Mouse (Mus musculus) lung, adult 2 months (tissue): ENCODE measurements at regions not wholly inside any gene's neighbourhood (a gene's known extent, or its start where the extent isn't known, plus 50 kb on each side); places are given as distances from the start of the nearest gene placed in this dataset.

ENCODE experiments used
- CTCF ChIP-seq: fragments of 200-500 bp; IDR thresholded peaks from 2 replicates; pipeline ENCODE4 v1.5.1; 2011; ENCODE audit warnings: mild to moderate bottlenecking, low read length, control low read depth; ENCODE audit not compliant: insufficient read depth
- POLR2A ChIP-seq: fragments of 200-500 bp; IDR thresholded peaks from 2 replicates; pipeline ENCODE4 v1.6.1; 2011; ENCODE audit warnings: low read depth, mild to moderate bottlenecking, control low read depth, low read length, borderline replicate concordance; ENCODE audit errors: extremely low read depth

- no peak for TF ChIP-seq CTCF
- no peak for TF ChIP-seq POLR2A
Measured at GRCm38 (mm10) chr13:71532796-71533351, 430.6 kb downstream of the Irx1 start.
